Mouse (Mus musculus) MEL (cell line): ENCODE results near the gene Naif1. TPM values are rescaled to one million over a fixed set of nuclear protein-coding genes. Genes with fewer than 3 reads are reported as not detected.

Experiments
- DNase-seq: peaks from one replicate; pipeline ENCODE4 v3.0.0; 2011; ENCODE audit warnings: low read depth, low spot score
- H3K27ac ChIP-seq: 2 replicates; pipeline ENCODE4 v1.5.1; 2012; ENCODE audit warnings: low read depth, mild to moderate bottlenecking, control low read depth, low read length, moderate library complexity; ENCODE audit not compliant: control insufficient read depth
- H3K27me3 ChIP-seq, 2 experiments: fragments of 150-350 bp in 1 of 2; sonication (generic) in 1 of 2; 2 replicates each; pipeline ENCODE4 v1.6.1; 2012; ENCODE audit warnings: low read length in 2 of 2, mild to moderate bottlenecking in 2 of 2, improper control_type of control experiment in 1 of 2, moderate library complexity in 1 of 2; ENCODE audit not compliant: insufficient read depth in 2 of 2, control insufficient read depth in 1 of 2
- H3K36me3 ChIP-seq, 2 experiments: 2 replicates each; pipeline ENCODE4 v1.6.1; 2012 to 2014; ENCODE audit warnings: low read length in 2 of 2, improper control_type of control experiment in 1 of 2, inconsistent platforms in 1 of 2, mild to moderate bottlenecking in 1 of 2; ENCODE audit not compliant: insufficient read depth in 2 of 2, control insufficient read depth in 1 of 2
- H3K4me1 ChIP-seq, 2 experiments: fragments of 150-350 bp in 1 of 2; sonication (generic) in 1 of 2; 2 replicates each; pipeline ENCODE4 v1.6.1; 2012; ENCODE audit warnings: low read length in 2 of 2, improper control_type of control experiment in 1 of 2, mild to moderate bottlenecking in 1 of 2; ENCODE audit not compliant: insufficient read depth in 2 of 2, control insufficient read depth in 1 of 2
- H3K4me3 ChIP-seq, 2 experiments: fragments of 150-350 bp in 1 of 2; sonication (generic) in 1 of 2; 2 replicates each; pipeline ENCODE4 v1.5.1; 2012; ENCODE audit warnings: low read depth in 2 of 2, low read length in 2 of 2, mild to moderate bottlenecking in 2 of 2, moderate library complexity in 2 of 2, control low read depth in 1 of 2, improper control_type of control experiment in 1 of 2; ENCODE audit not compliant: control insufficient read depth in 1 of 2, insufficient read depth in 1 of 2
- H3K79me2 ChIP-seq: 2 replicates; pipeline ENCODE4 v1.6.1; 2012; ENCODE audit warnings: mild to moderate bottlenecking, low read length, moderate library complexity; ENCODE audit not compliant: control insufficient read depth, poor library complexity, insufficient read depth
- H3K9ac ChIP-seq: 2 replicates; pipeline ENCODE4 v1.6.1; 2012; ENCODE audit warnings: low read depth, mild to moderate bottlenecking, control low read depth, low read length, moderate library complexity; ENCODE audit not compliant: control insufficient read depth, poor library complexity, severe bottlenecking
- H3K9me3 ChIP-seq: fragments of 150-350 bp; sonication (generic); replicated peaks from 2 replicates; pipeline ENCODE4 v1.6.1; 2012; ENCODE audit warnings: mild to moderate bottlenecking, low read length, improper control_type of control experiment, moderate library complexity; ENCODE audit not compliant: insufficient read depth
- BHLHE40 ChIP-seq: IDR thresholded peaks from 2 replicates; pipeline ENCODE4 v1.6.1; 2012; ENCODE audit warnings: low read depth, mild to moderate bottlenecking, inconsistent platforms, low read length, improper control_type of control experiment, borderline replicate concordance
- CHD1 ChIP-seq: IDR thresholded peaks from 2 replicates; pipeline ENCODE4 v1.6.1; 2012; ENCODE audit warnings: low read depth, mild to moderate bottlenecking, inconsistent platforms, low read length, improper control_type of control experiment
- CHD2 ChIP-seq: IDR thresholded peaks from 2 replicates; pipeline ENCODE4 v1.6.1; 2011; ENCODE audit warnings: low read length, improper control_type of control experiment
- CTCF ChIP-seq, 3 experiments: IDR thresholded peaks in 2 of 3; conservative IDR thresholded peaks in 1 of 3; 2 replicates each; pipeline ENCODE4 v1.5.1; 2011 to 2012; ENCODE audit warnings: low read length in 3 of 3, low read depth in 2 of 3, mild to moderate bottlenecking in 2 of 3, improper control_type of control experiment in 1 of 3, inconsistent platforms in 1 of 3, mixed read lengths in 1 of 3, moderate library complexity in 1 of 3; ENCODE audit not compliant: control insufficient read depth in 1 of 3, insufficient read depth in 1 of 3, poor library complexity in 1 of 3, severe bottlenecking in 1 of 3
- E2F4 ChIP-seq: IDR thresholded peaks from 2 replicates; pipeline ENCODE4 v1.6.1; 2011; ENCODE audit warnings: low read depth, low read length, improper control_type of control experiment, borderline replicate concordance
- ELF1 ChIP-seq: IDR thresholded peaks from 2 replicates; pipeline ENCODE4 v1.6.1; 2014; ENCODE audit warnings: low read depth, mild to moderate bottlenecking, inconsistent platforms, low read length, improper control_type of control experiment, moderate library complexity
- EP300 ChIP-seq, 2 experiments: IDR thresholded peaks; 2 replicates each; pipeline ENCODE4 v1.6.1; 2011; ENCODE audit warnings: improper control_type of control experiment in 2 of 2, low read length in 2 of 2, low read depth in 1 of 2, mild to moderate bottlenecking in 1 of 2
- ETS1 ChIP-seq: IDR thresholded peaks from 2 replicates; pipeline ENCODE4 v1.6.1; 2012; ENCODE audit warnings: low read depth, mild to moderate bottlenecking, inconsistent platforms, low read length, improper control_type of control experiment, moderate library complexity
- GABPA ChIP-seq: IDR thresholded peaks from 2 replicates; pipeline ENCODE4 v1.6.1; 2012; ENCODE audit warnings: low read depth, mild to moderate bottlenecking, inconsistent platforms, low read length, improper control_type of control experiment, moderate library complexity
- GATA1 ChIP-seq: IDR thresholded peaks from 2 replicates; pipeline ENCODE4 v1.6.1; 2011; ENCODE audit warnings: low read depth, low read length, improper control_type of control experiment
- HCFC1 ChIP-seq: IDR thresholded peaks from 2 replicates; pipeline ENCODE4 v1.6.1; 2012; ENCODE audit warnings: low read depth, mild to moderate bottlenecking, inconsistent platforms, low read length, improper control_type of control experiment, moderate library complexity
- JUND ChIP-seq: IDR thresholded peaks from 2 replicates; pipeline ENCODE4 v1.6.1; 2011; ENCODE audit warnings: low read depth, mild to moderate bottlenecking, improper control_type of control experiment, low read length
- KAT2A ChIP-seq: conservative IDR thresholded peaks from 2 replicates; pipeline ENCODE4 v1.6.1; 2012; ENCODE audit warnings: low read depth, low read length, improper control_type of control experiment, inconsistent platforms
- MAZ ChIP-seq: IDR thresholded peaks from 2 replicates; pipeline ENCODE4 v1.6.1; 2012; ENCODE audit warnings: low read depth, mild to moderate bottlenecking, inconsistent platforms, low read length, improper control_type of control experiment
- MEF2A ChIP-seq: IDR thresholded peaks from 2 replicates; pipeline ENCODE4 v1.6.1; 2014; ENCODE audit warnings: low read depth, mild to moderate bottlenecking, inconsistent platforms, low read length, improper control_type of control experiment; ENCODE audit not compliant: poor library complexity, insufficient replicate concordance, severe bottlenecking; ENCODE audit errors: extremely low read depth
- MYC ChIP-seq: IDR thresholded peaks from 2 replicates; pipeline ENCODE4 v1.6.1; 2011; ENCODE audit warnings: low read depth, mild to moderate bottlenecking, low read length, improper control_type of control experiment, moderate library complexity
- NELFE ChIP-seq: IDR thresholded peaks from 2 replicates; pipeline ENCODE4 v1.6.1; 2011; ENCODE audit warnings: low read depth, low read length, improper control_type of control experiment
- POLR2A ChIP-seq, 2 experiments: IDR thresholded peaks; 2 replicates each; pipeline ENCODE4 v1.6.1; 2011 to 2012; ENCODE audit warnings: low read length in 2 of 2, mild to moderate bottlenecking in 2 of 2, control low read depth in 1 of 2, improper control_type of control experiment in 1 of 2, low read depth in 1 of 2, moderate library complexity in 1 of 2; ENCODE audit not compliant: control insufficient read depth in 1 of 2, insufficient read depth in 1 of 2, poor library complexity in 1 of 2
- RAD21 ChIP-seq: IDR thresholded peaks from 2 replicates; pipeline ENCODE4 v1.6.1; 2011; ENCODE audit warnings: mild to moderate bottlenecking, low read depth, low read length, improper control_type of control experiment
- RCOR1 ChIP-seq: IDR thresholded peaks from 2 replicates; pipeline ENCODE4 v1.6.1; 2012; ENCODE audit warnings: low read depth, mild to moderate bottlenecking, inconsistent platforms, low read length, improper control_type of control experiment
- SIN3A ChIP-seq: IDR thresholded peaks from 2 replicates; pipeline ENCODE4 v1.6.1; 2012; ENCODE audit warnings: low read length, improper control_type of control experiment, inconsistent platforms
- SMC3 ChIP-seq: IDR thresholded peaks from 2 replicates; pipeline ENCODE4 v1.6.1; 2011; ENCODE audit warnings: low read depth, low read length, improper control_type of control experiment
- TBP ChIP-seq: IDR thresholded peaks from 2 replicates; pipeline ENCODE4 v1.8.0; 2011; ENCODE audit warnings: low read depth, low read length, improper control_type of control experiment
- TCF12 ChIP-seq: IDR thresholded peaks from 2 replicates; pipeline ENCODE4 v1.6.1; 2014; ENCODE audit warnings: low read depth, mild to moderate bottlenecking, inconsistent platforms, low read length, improper control_type of control experiment, moderate library complexity
- UBTF ChIP-seq: IDR thresholded peaks from 2 replicates; pipeline ENCODE4 v1.6.1; 2012; ENCODE audit warnings: low read depth, mild to moderate bottlenecking, inconsistent platforms, low read length, improper control_type of control experiment, moderate library complexity, borderline replicate concordance; ENCODE audit not compliant: insufficient read depth
- USF1 ChIP-seq: IDR thresholded peaks from 2 replicates; pipeline ENCODE4 v1.6.1; 2014; ENCODE audit warnings: low read depth, mild to moderate bottlenecking, inconsistent platforms, low read length, improper control_type of control experiment, moderate library complexity
- ZKSCAN1 ChIP-seq: IDR thresholded peaks from 2 replicates; pipeline ENCODE4 v1.6.1; 2012; ENCODE audit warnings: low read depth, mild to moderate bottlenecking, inconsistent platforms, low read length, improper control_type of control experiment, moderate library complexity
- ZMIZ1 ChIP-seq: IDR thresholded peaks from 2 replicates; pipeline ENCODE4 v1.6.1; 2012; ENCODE audit warnings: low read depth, mild to moderate bottlenecking, inconsistent platforms, low read length, improper control_type of control experiment, moderate library complexity
- ZNF384 ChIP-seq: IDR thresholded peaks from 2 replicates; pipeline ENCODE4 v1.6.1; 2012; ENCODE audit warnings: low read depth, mild to moderate bottlenecking, inconsistent platforms, low read length, improper control_type of control experiment
- polyA plus RNA-seq, 2 experiments: library from polyadenylated mRNA; stranded (reverse) in 1 of 2; unstranded in 1 of 2; fragments of >175 nt in 1 of 2; fragments of >200 nt in 1 of 2; gene quantifications; 2 replicates each; pipeline versions ENCODE4 v1.2.1 to v1.2.4; 2012; ENCODE audit warnings: low replicate concordance in 2 of 2, low read depth in 1 of 2; ENCODE audit not compliant: insufficient read length in 2 of 2, insufficient read depth in 1 of 2, missing spikeins in 1 of 2
- total RNA-seq: library from RNA; depleted of rRNA; stranded (reverse); fragments of 300-350 nt; gene quantifications from 2 replicates; pipeline ENCODE4 v1.2.3, GENCODE M21; 2012

Naif1 gene
- total and polyA plus RNA-seq, 3 experiments = 4.9 to 8.5 TPM; not detected in 1

- Histone ChIP-seq H3K4me1 (peaks cover 23 to 37% of the 10 kb centered on the region in 2 experiments), H3K27ac (no peak overlapping the region)
- no peak for DNase-seq
- TF ChIP-seq NELFE (no peak), RAD21 (no peak), KAT2A (no peak), MEF2A (no peak), TBP (no peak)
- TF ChIP-seq, all 39 proteins: peak for 0
- Histone ChIP-seq H3K4me3 (no peak overlapping the region), H3K9ac (no peak overlapping the region), H3K9me3 (no peaks in the 10 kb centered on the region), H3K36me3 (peaks cover 0 to 37% of the 10 kb centered on the region in 2 experiments; a peak in 3 of 4 replicates), H3K79me2 (peaks cover 9% of the 10 kb centered on the region; the same call in 1 of the 2 replicates), H3K27me3 (no peaks in the 10 kb centered on the region)
Measured at GRCm38 (mm10) chr2:32421851-32422251, 28.4 kb upstream of the Naif1 start.

GRCm38 (mm10) chr2:32423481-32424331 lies 26.6 kb upstream of the Naif1 start:
- Histone ChIP-seq H3K4me3 (no peak overlapping the region), H3K36me3 (peaks cover 0 to 37% of the 10 kb centered on the region in 2 experiments; a peak in 3 of 4 replicates), H3K9ac (no peak overlapping the region), H3K9me3 (no peaks in the 10 kb centered on the region), H3K27me3 (no peaks in the 10 kb centered on the region), H3K4me1 (peaks cover 26 to 38% of the 10 kb centered on the region in 2 experiments), H3K79me2 (peaks cover 15% of the 10 kb centered on the region), H3K27ac (no peak overlapping the region)
- peak; percentile 86 for DNase-seq
- no peak for TF ChIP-seq BHLHE40
- no peak for TF ChIP-seq E2F4
- no peak for TF ChIP-seq NELFE
- TF ChIP-seq ELF1 = no peak
- no peak for TF ChIP-seq UBTF
- TF ChIP-seq TBP = no peak
- no peak for TF ChIP-seq MYC
- no peak for TF ChIP-seq CTCF (IDR thresholded peaks at IDR 0.05 in 2 of 3, conservative IDR thresholded peaks at IDR 0.05 in 1 of 3; ENCODE audit: control insufficient read depth in 1 of 3, insufficient read depth in 1 of 3, low read depth in 2 of 3, low read length in 3 of 3, poor library complexity in 1 of 3, severe bottlenecking in 1 of 3)
- peak; percentile 41; the same call in 1 of the 2 replicates for TF ChIP-seq ETS1
- no peak for TF ChIP-seq USF1
- TF ChIP-seq RAD21 = no peak
- TF ChIP-seq CHD1 = no peak
- TF ChIP-seq HCFC1 = 0 out of 2 replicates have a peak, but pooled peaks have one; percentile 52
- peak; percentile 72 for TF ChIP-seq SIN3A
- no peak for TF ChIP-seq ZMIZ1
- TF ChIP-seq SMC3 = no peak
- no peak for TF ChIP-seq RCOR1
- no peak for TF ChIP-seq JUND
- no peak for TF ChIP-seq MEF2A
- no peak for TF ChIP-seq EP300 (IDR thresholded peaks at IDR 0.05; ENCODE audit: low read depth in 1 of 2, low read length in 2 of 2)
- no peak for TF ChIP-seq TCF12
- no peak for TF ChIP-seq ZKSCAN1
- no peak for TF ChIP-seq MAZ
- TF ChIP-seq CHD2 = no peak
- TF ChIP-seq KAT2A = no peak
- TF ChIP-seq GABPA = no peak
- peak; percentile 96 for TF ChIP-seq ZNF384
- no peak for TF ChIP-seq POLR2A (IDR thresholded peaks at IDR 0.05; ENCODE audit: control insufficient read depth in 1 of 2, insufficient read depth in 1 of 2, low read depth in 1 of 2, low read length in 2 of 2, poor library complexity in 1 of 2)
- TF ChIP-seq GATA1 = no peak
